Mouse (Mus musculus) heart, embryonic 13.5 days (tissue): ENCODE measurements around the gene Fam170b. TPM values are rescaled to one million over a fixed set of nuclear protein-coding genes. Genes with fewer than 3 reads are reported as not detected.

Experiments
- ATAC-seq: fragments of 200-750 bp; cut with Nextera tagmentation; 2 replicates; pipeline ENCODE4 v1.8.0; 2017; ENCODE audit warnings: moderate TSS enrichment; ENCODE audit not compliant: insufficient number of reproducible peaks, low FRiP score, low TSS enrichment; ENCODE audit errors: extremely low read depth
- H3K27ac ChIP-seq: fragments of 300-500 bp; sonication (generic); replicated peaks from 2 replicates; pipeline ENCODE4 v1.5.1; 2015; ENCODE audit warnings: moderate library complexity, mild to moderate bottlenecking, inconsistent platforms
- H3K27me3 ChIP-seq: fragments of 300-500 bp; sonication (generic); replicated peaks from 2 replicates; pipeline ENCODE4 v1.6.1; 2015; ENCODE audit warnings: mild to moderate bottlenecking, inconsistent platforms
- H3K36me3 ChIP-seq: fragments of 300-500 bp; sonication (generic); 2 replicates; pipeline ENCODE4 v1.6.1; 2015; ENCODE audit warnings: mild to moderate bottlenecking, inconsistent platforms
- H3K4me1 ChIP-seq: fragments of 300-500 bp; sonication (generic); 2 replicates; pipeline ENCODE4 v1.6.1; 2015; ENCODE audit warnings: inconsistent platforms
- H3K4me2 ChIP-seq: fragments of 300-500 bp; sonication (generic); 2 replicates; pipeline ENCODE4 v1.6.1; 2015; ENCODE audit warnings: inconsistent platforms, mild to moderate bottlenecking, moderate library complexity
- H3K4me3 ChIP-seq: fragments of 300-500 bp; sonication (generic); 2 replicates; pipeline ENCODE4 v1.5.1; 2015; ENCODE audit warnings: moderate library complexity, mild to moderate bottlenecking, inconsistent platforms
- H3K9ac ChIP-seq: fragments of 300-500 bp; sonication (generic); 2 replicates; pipeline ENCODE4 v1.6.1; 2015; ENCODE audit warnings: inconsistent platforms, mild to moderate bottlenecking, moderate library complexity
- H3K9me3 ChIP-seq: fragments of 300-500 bp; sonication (generic); 2 replicates; pipeline ENCODE4 v1.6.1; 2016; ENCODE audit warnings: inconsistent platforms
- WGBS: fragments of 180-500 bp; shearing (Covaris S2); methylation state at CpG from one replicate; pipeline ENCODE4 v1.1.7; 2015; ENCODE audit warnings: mixed read lengths; 5-methylcytosine and 5-hydroxymethylcytosine counted together
- polyA plus RNA-seq: library from polyadenylated mRNA; unstranded; fragments of >200 nt; fragmentation: Nextera tagmentation; extraction: Ambion mirVana; gene quantifications from 2 replicates; pipeline ENCODE4 v1.2.1, GENCODE M21; 2015

Gene Fam170b
- polyA plus RNA-seq, 1 experiment from 2014 or later, result 0.08 TPM

DNA sequence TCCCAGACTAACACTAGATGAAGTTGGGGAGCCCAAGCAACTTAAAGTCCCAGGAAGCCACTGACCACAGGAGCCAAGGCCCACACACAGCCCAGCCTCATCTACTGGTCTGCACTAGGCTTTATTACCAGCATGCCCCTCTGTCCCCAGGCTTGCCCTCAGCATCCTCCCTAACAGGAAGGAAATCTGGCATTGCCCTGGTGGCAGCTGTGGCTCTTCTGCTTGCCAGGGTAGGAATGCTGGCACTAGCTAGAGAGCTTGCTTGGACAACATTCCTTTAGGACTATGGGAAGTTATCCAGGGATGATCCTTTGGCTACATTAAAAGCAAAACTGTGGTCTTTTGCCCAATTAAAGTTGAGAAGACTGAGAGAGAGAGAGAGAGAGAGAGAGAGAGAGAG lies 23.7 kb upstream of the Fam170b start:
- H3K27ac ChIP-seq, result no peak overlapping the region

DNA sequence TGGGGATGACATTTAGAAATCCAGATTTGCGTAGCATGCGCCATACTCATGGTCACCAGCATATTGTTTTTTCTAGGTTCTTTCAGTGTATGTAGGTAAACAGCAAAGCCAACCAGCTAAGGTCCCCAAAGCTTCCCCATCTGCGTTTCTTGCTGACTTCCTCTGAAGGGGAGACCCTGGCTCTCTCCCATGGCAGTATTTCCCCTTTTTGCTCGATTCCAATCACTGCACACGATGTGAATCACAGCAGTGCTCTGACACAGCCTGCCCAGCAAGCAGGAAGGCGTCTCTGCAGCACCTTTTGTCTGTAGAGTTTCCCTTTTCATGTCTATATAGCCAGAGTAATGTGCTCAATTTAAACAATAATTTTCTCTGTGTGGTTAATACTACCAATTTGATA lies 21.3 kb upstream of the Fam170b start:
- Histone ChIP-seq H3K36me3 (no peaks in the 10 kb centered on the region), H3K27ac (no peak overlapping the region), H3K27me3 (no peaks in the 10 kb centered on the region; the same call in 1 of the 2 replicates), H3K4me3 (no peak overlapping the region), H3K4me2 (no peak overlapping the region), H3K4me1 (peaks cover 27% of the 10 kb centered on the region), H3K9ac (no peak overlapping the region), H3K9me3 (no peaks in the 10 kb centered on the region)
- 68% methylated on average over 6 of the region's 6 CpGs for WGBS
- no peak for ATAC-seq

More for the DNA sequence above, 23.7 kb upstream of the Fam170b start:
- ATAC-seq, result no peak
- Histone ChIP-seq H3K36me3 (no peaks in the 10 kb centered on the region), H3K4me1 (peaks cover 9% of the 10 kb centered on the region), H3K27me3 (peaks cover 2% of the 10 kb centered on the region; the same call in 1 of the 2 replicates), H3K9ac (no peak overlapping the region), H3K4me2 (no peak overlapping the region), H3K4me3 (no peak overlapping the region), H3K9me3 (no peaks in the 10 kb centered on the region)

DNA sequence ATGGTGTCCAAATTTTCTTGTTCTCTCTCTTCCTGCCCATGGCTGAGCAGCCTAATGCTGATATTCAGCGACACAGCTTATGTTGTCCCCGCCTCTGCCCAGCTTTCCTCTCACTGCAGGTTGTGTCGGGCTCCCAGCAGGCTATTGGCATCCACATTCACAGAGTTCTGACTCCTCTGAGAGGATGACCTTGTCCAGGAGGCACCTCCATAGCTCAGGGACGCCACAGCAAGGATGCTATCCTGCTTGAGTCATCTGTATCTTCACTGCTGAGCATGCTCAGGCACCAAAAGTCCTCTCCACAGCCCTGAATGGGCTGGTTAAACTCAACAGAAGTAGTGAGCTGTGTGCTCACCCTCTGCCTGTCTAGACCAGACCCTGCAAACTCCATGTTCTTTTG lies 18.8 kb upstream of the Fam170b start:
- no peaks in the 10 kb centered on the region for H3K27me3 ChIP-seq
- 41% methylated on average over 4 of the region's 4 CpGs for WGBS
- no peaks in the 10 kb centered on the region for H3K36me3 ChIP-seq
- no peaks in the 10 kb centered on the region for H3K9me3 ChIP-seq
- no peak for ATAC-seq
- H3K9ac ChIP-seq, result no peak overlapping the region
- peaks cover 50% of the 10 kb centered on the region for H3K4me1 ChIP-seq
- no peak overlapping the region for H3K4me2 ChIP-seq
- no peak overlapping the region for H3K27ac ChIP-seq
- no peak overlapping the region for H3K4me3 ChIP-seq

DNA sequence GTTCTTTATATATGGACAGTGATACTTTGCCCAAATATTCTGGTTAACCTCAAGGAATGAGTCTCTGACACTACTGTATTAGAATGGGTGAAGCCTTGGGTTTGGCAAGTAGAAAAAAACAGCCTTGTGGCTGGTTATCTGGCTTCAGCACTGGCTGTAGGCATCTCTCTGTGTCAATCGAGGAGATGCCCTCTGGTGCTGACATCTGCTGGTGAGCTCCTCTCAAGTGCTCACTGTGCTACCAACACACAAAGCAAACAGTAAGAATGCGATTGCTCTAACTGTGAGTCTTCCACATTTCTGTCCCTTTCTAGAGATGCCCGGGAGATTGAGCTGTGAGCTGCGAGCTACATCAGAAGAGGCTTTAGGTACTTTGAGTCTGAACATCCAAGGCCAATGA lies 17.2 kb upstream of the Fam170b start:
- H3K36me3 ChIP-seq, result no peaks in the 10 kb centered on the region
- H3K27ac ChIP-seq, result peak overlapping the region; percentile 46
- H3K27me3 ChIP-seq, result no peaks in the 10 kb centered on the region
- WGBS, result 61% methylated on average over 4 of the region's 4 CpGs
- peaks cover 50% of the 10 kb centered on the region for H3K4me1 ChIP-seq
- ATAC-seq, result no peak
- no peak overlapping the region for H3K4me2 ChIP-seq
- H3K4me3 ChIP-seq, result no peak overlapping the region
- no peak overlapping the region for H3K9ac ChIP-seq
- no peaks in the 10 kb centered on the region for H3K9me3 ChIP-seq

DNA sequence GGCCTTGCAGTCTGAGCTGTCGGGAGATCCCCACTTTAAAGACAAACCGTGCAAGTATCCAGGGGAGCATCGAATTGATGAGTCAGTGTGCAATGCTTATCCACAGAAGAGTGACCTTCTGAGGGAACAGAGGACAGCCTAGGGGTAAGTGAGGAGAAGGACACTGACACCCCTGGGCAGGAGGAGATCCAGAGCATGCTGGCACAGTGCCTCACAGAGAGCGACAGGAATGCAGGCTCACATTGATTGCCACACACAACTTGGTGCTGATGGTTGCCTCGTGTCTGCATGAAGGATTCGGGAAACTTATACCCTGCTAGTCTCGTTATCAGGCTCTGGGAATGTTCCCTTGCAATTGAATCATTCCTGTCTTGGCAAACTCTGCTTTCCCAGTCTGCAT lies 16.5 kb upstream of the Fam170b start:
- H3K4me2 ChIP-seq, result peak overlapping the region; percentile 33
- H3K4me1 ChIP-seq, result peaks cover 50% of the 10 kb centered on the region
- no peaks in the 10 kb centered on the region for H3K27me3 ChIP-seq
- H3K4me3 ChIP-seq, result no peak overlapping the region
- WGBS, result 21% methylated on average over 7 of the region's 7 CpGs
- H3K9ac ChIP-seq, result no peak overlapping the region
- no peaks in the 10 kb centered on the region for H3K9me3 ChIP-seq
- peak; percentile 60 for ATAC-seq
- no peaks in the 10 kb centered on the region for H3K36me3 ChIP-seq
- peak overlapping the region; percentile 46 for H3K27ac ChIP-seq

DNA sequence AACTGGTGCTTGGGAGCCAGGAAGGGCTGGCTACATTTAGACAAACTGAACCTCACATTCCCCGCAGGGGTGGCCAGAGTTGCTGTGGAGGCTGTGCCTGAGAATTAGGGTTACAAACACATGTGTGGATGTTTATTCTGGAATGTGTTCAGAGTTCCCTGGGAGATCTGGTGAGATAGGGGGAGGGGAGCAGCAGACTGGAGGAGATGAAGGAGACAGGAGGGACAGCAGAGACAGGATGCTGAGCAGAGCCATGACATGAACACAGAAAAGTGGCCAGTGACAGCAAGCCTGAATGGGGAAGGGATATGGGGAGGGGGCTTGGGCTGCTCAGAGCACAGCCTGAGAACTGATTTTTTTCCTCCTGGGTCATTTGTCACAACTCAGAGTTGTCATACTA lies 14.5 kb upstream of the Fam170b start:
- H3K4me2 ChIP-seq, result no peak overlapping the region
- H3K4me1 ChIP-seq, result peaks cover 57% of the 10 kb centered on the region
- 52% methylated on average over 1 of the region's 1 CpGs for WGBS
- H3K4me3 ChIP-seq, result no peak overlapping the region
- no peaks in the 10 kb centered on the region for H3K9me3 ChIP-seq
- H3K36me3 ChIP-seq, result no peaks in the 10 kb centered on the region
- no peak overlapping the region for H3K9ac ChIP-seq
- ATAC-seq, result no peak
- H3K27ac ChIP-seq, result no peak overlapping the region
- H3K27me3 ChIP-seq, result no peaks in the 10 kb centered on the region

DNA sequence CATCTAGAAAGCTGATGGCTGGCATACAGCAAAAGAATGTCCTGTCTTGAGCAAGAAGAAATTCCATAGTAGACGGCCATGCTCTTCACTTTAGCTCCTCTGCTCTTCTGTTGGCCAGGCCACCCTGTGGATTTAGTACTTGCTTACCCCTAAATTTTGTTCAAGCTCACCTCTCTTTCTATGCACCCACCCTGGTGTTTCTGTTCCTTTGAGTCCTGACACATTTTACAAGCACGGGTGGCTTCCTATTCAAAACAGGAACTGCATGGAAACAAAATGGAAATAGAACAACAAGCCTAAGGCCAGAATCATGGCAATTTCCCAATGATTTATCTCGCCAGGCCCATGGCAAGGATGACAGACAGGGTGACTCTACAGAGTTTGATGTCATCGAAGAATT lies 10.9 kb upstream of the Fam170b start:
- H3K4me3 ChIP-seq, result no peak overlapping the region
- H3K4me2 ChIP-seq, result no peak overlapping the region
- ATAC-seq, result no peak
- no peaks in the 10 kb centered on the region for H3K9me3 ChIP-seq
- WGBS, result 72% methylated on average over 4 of the region's 4 CpGs
- H3K36me3 ChIP-seq, result no peaks in the 10 kb centered on the region
- peaks cover 49% of the 10 kb centered on the region for H3K4me1 ChIP-seq
- H3K27me3 ChIP-seq, result no peaks in the 10 kb centered on the region
- no peak overlapping the region for H3K27ac ChIP-seq
- no peak overlapping the region for H3K9ac ChIP-seq

DNA sequence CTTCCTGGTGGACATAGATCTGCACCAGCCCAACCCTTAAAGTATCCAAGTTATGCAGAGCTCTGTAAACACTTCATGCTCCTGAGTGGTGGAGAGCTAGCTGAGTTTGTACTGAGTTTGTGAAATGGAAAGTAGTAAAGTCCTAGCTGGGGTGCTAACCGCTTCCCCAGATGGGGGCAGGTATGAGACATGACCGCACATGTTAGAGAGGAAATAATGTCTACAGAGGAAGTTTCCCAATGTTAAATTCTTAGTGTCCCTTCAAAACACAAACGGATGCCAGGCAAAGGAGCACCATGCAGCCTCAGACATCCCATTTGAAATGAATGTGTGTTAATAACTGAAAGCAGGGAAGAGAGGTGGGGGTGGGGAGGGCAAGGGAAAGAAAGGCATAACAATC lies 9.9 kb upstream of the Fam170b start:
- H3K27ac ChIP-seq, result no peak overlapping the region
- no peak for ATAC-seq
- no peak overlapping the region for H3K4me2 ChIP-seq
- no peaks in the 10 kb centered on the region for H3K36me3 ChIP-seq
- no peaks in the 10 kb centered on the region for H3K27me3 ChIP-seq
- WGBS, result 79% methylated on average over 3 of the region's 3 CpGs
- no peaks in the 10 kb centered on the region for H3K9me3 ChIP-seq
- H3K4me1 ChIP-seq, result peaks cover 47% of the 10 kb centered on the region
- H3K4me3 ChIP-seq, result no peak overlapping the region
- H3K9ac ChIP-seq, result no peak overlapping the region

DNA sequence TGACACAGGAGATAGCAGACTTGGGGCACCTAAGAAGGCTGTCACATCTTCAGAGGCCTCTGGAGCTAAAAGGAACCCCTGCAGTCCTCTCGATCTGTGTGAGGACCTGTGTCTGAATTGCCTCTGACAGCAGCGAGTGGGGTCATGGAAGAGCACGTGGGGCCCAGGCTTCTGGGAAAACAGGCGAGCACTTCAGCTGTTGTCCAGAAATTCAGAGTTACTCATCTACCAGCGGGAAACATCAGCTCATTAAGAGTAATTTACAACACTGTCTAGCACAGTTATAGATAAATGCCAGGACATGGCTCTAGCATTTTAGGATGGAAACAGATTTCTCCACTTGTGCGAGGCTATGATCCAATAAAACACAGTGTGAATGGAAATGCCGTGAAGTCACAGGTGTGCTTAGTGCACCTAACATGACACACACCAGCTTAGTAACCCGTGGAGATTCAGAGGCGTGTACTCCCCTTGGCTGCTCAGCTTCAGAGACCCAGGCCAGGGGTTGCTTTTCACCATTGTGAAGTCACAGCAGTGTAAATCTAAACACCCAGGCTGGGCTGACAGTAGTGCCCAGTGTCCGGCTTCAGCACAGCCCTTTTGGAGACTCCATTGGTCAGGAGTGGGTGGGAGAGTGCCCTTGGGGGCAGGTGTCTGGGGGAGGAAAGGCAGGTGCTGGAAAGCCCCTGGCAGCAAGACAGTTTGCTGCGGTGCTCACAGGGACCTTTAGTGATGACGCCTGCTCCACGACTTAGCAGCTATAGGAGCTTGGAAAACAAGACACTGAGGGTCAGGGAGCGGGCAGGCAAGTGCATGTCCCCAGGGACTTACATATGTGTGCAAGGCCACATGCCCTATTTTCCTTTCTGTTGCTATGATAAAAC lies 9.3 kb upstream of the Fam170b start:
- H3K4me3 ChIP-seq, result no peak overlapping the region
- no peak overlapping the region for H3K27ac ChIP-seq
- no peaks in the 10 kb centered on the region for H3K36me3 ChIP-seq
- ATAC-seq, result no peak
- no peak overlapping the region for H3K9ac ChIP-seq
- H3K4me1 ChIP-seq, result peaks cover 41% of the 10 kb centered on the region
- no peak overlapping the region for H3K4me2 ChIP-seq
- WGBS, result 55% methylated on average over 14 of the region's 14 CpGs
- no peaks in the 10 kb centered on the region for H3K27me3 ChIP-seq
- no peaks in the 10 kb centered on the region for H3K9me3 ChIP-seq

DNA sequence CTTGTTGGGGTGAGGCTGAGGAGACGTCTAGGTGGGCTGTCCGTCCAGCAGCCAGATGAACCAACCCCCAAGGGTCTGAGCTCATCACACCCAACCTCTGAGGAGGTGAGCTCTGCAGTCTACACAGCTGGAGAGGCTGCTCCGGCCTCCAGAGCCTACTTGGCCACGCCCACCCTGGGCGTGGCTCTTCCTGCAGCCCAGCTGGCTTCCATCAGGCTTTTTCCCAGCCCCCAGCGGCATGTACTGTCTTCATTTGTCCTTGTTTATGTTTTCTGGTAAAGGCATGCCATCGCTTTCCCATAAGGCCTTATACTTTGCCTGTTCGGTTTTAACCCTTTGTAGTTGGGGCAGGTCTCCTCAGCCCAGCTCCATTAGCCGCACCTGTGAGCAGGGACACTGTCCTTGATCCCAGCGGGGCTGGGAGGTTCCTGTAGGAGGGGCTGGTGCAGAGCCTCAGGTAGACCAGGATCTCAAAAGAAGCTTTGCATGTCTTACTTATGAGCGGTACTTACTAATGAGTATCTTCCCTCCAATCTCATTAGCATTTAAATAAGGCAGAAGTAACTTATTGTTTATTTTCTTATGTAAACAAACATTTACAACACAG lies 8.2 kb upstream of the Fam170b start:
- Histone ChIP-seq H3K36me3 (no peaks in the 10 kb centered on the region), H3K4me2 (peak overlapping the region; percentile 42), H3K4me3 (no peak overlapping the region), H3K27ac (no peak overlapping the region), H3K27me3 (no peaks in the 10 kb centered on the region), H3K4me1 (peaks cover 39% of the 10 kb centered on the region), H3K9ac (no peak overlapping the region), H3K9me3 (no peaks in the 10 kb centered on the region)
- peak; percentile 65; the same call in 1 of the 2 replicates for ATAC-seq
- WGBS, result 11% methylated on average over 11 of the region's 11 CpGs

DNA sequence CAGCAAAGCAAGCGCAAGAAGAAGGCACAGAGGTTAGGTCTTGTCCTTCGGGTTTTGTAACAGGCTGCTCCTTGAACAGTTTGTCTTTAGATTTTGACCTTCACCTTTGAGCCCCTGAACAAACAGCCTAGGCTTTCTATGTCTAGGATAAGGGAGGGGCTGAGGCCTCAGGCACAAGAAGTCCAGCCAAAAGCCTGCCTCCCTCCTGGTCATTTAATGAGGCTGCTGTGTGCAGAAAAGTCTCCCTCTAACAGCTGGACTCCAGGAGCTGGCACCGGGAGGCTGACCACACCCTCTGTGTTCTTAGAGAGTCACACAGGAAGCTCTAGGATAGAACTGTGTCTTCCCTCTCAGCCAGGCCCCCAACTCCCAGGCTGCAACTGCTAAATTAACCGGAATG lies 6.6 kb upstream of the Fam170b start:
- ATAC-seq, result no peak
- Histone ChIP-seq H3K36me3 (no peaks in the 10 kb centered on the region), H3K4me1 (peaks cover 39% of the 10 kb centered on the region), H3K27me3 (no peaks in the 10 kb centered on the region), H3K9me3 (no peaks in the 10 kb centered on the region), H3K9ac (no peak overlapping the region), H3K27ac (no peak overlapping the region), H3K4me2 (no peak overlapping the region), H3K4me3 (no peak overlapping the region)
- WGBS, result 55% methylated on average over 4 of the region's 4 CpGs
